Mouse (Mus musculus) embryo, embryonic 10 days (tissue): ENCODE measurements around the gene Psma1.

Experiments used
- DNase-seq: peaks from one replicate; pipeline ENCODE4 v3.0.0-alpha.2; 2015; ENCODE audit warnings: low spot score

Gene Psma1

GRCm38 (mm10) chr7:114276005-114276752 lies at the start of gene Psma1:
Psma1 (minus strand) TSS chr7:114276118.
- DNase-seq, result peak; percentile 98

GRCm38 (mm10) chr7:114323527-114323926 lies 47.6 kb upstream of the Psma1 start:
- DNase-seq, result no peak

GRCm38 (mm10) chr7:114322531-114323441 lies 46.9 kb upstream of the Psma1 start:
- no peak for DNase-seq

DNA sequence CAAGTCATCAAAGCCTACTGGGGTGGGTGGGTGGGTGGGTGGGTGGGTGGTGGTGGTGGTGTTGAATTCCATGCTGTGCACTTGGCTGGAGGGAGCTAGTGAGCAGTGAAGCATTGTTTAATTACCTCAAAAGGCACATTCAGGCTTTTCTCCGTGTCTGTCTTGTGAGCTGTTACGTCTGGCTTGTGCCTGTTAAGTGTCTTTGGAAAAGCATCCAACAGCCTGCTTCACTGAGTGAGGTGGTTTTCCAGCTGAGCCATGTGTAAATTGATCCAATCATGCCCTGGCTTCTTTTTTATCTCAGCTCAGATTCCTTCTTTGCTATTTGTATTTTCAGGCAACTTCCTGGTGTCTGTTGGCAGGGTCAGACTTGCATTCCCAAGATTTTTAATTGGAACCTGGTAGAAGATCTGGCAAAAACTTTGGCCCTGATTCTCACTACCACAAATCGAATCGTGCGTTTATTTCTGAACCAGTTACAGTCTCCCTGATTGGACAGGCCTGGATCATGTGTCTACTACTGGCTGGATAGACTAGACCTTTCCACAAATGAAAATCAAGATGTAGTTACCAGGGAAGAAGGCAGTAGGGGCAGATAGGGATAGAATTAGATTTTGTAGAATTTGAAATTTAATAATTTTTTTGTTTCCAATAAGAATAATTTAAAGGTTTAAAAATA lies 45.9 kb upstream of the Psma1 start:
- DNase-seq, result peak; percentile 29

DNA sequence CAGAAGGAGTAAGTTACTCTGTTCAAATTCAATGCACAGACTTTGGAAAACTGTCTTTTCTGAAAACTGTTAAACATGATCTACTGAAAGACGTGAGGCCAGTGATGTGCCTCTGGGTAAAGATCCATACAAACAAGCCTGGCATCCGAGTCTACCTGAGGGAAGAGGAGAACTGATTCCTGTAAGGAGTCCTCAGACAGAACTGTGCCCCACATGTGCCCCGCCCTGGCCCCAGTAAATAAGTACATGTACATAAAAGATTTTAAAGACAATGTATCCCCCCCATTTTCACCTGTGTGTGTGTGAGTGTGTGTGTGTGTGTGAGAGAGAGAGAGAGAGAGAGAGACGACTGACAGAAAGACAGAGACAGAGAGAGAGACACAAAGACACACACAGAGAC lies 42.0 kb upstream of the Psma1 start:
- DNase-seq, result no peak

DNA sequence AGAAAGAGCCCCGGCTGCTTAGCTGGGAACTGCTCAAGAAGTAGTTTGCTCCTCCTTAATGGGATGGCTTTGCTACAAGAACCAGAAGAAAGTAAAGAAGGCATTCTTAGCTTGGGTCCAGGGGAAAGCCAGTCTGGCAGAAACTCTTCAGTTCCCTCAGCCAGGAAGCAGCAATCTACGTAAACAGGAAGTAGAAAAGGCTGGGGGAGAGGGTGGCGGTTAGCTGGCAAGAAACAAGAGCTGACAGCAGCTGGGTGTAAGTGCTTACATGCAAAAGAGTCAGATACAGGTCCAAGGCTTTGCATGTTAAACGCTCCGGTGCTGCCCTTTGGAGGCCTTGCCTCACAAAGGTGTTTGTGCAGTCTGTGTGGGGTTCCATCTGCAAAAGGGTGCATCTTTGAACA lies 41.5 kb upstream of the Psma1 start:
- DNase-seq, result no peak

DNA sequence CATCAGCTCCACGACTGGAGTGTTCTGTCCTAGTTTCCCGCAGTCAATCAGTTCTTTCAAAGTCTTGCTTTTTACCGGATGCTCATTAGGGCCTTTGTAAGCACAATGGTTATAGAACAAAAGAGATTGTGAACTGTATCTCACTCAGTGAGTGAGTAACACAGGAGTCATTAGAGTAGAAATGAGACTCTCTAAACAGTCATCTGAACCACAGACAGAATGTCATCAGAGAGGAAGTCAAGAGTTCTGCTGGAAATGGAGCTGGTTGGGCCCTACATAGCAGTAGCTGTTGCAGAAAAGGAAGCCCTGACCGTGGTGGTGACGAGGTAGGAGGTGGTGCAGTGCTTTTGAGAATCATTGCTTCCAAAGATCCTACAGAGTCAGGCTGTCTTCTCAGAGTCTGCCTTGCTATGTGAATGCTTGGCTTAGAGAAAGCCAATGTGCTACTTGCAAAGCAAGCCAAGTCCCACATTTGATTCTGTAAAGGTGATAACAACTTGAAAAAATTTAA lies 40.5 kb upstream of the Psma1 start:
- no peak for DNase-seq

DNA sequence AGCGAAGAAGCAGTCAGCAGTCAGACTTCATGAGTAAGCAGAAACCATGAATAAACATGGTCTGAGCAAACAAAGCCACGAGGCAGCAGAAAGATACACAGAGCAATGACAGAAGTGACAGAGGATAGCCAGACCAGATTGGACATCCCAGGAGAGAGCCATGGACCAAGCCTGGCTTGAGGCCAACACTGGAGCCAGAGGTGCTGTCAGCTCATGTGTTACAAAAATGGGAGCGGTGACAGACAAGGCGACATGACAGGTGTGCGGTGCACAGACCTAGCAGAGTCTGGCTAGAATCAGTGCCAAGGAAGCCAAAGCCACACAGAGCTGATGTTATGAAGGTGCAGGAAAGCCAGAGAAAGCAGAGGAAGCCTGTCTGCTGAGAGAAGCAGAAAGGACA lies 35.3 kb upstream of the Psma1 start:
- DNase-seq, result no peak

- DNase-seq, result no peak
These were observed 33.1 kb upstream of the Psma1 start for GRCm38 (mm10) chr7:114309020-114309419.

DNA sequence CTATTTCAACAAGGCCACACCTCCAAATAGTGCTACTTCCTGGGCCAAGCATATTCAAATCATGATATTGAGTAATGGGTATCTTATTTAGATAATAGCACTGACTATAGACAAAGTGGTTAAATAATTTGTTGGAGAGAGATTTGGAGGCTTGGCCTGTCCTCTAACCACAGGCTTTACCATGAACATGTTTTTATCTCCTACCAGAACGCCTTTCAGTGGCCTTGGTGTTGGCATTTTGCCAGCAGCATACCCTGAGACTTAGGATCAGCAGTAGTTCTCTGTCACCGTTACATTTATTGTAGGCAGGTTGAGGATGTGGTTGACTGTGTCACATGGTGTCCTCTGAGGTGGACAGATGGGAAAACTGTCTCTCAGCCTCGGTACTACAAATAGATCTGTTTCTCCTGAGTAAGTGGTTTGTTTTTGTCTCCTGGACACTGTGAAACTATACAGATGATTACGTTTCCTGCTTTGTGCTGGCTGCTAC lies 25.4 kb upstream of the Psma1 start:
- DNase-seq, result no peak

GRCm38 (mm10) chr7:114300782-114301181 lies 24.9 kb upstream of the Psma1 start:
- no peak for DNase-seq

DNA sequence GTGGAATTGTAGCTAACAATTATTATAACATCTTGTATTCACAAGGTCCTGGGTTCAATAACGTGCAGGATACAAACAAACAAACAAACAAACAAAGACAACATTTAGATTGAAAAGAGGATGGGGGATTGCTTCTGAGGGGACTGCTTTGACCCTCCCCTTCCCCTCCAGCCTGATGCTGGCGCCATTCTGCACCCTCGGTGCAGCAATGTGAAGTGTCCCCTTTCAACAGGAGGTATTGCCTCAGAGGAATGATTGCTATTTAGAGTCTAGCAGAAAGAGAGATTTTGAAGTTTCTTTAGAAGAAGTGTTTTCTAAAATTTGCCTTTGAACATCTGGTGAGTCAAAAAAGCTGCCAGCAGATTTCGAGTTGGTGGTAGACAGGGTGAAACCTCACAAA lies 23.3 kb upstream of the Psma1 start:
- no peak for DNase-seq

- DNase-seq, result no peak
These were observed 18.8 kb upstream of the Psma1 start for GRCm38 (mm10) chr7:114294698-114295097.

- DNase-seq, result no peak
These were observed 18.0 kb upstream of the Psma1 start for GRCm38 (mm10) chr7:114293903-114294302.

DNA sequence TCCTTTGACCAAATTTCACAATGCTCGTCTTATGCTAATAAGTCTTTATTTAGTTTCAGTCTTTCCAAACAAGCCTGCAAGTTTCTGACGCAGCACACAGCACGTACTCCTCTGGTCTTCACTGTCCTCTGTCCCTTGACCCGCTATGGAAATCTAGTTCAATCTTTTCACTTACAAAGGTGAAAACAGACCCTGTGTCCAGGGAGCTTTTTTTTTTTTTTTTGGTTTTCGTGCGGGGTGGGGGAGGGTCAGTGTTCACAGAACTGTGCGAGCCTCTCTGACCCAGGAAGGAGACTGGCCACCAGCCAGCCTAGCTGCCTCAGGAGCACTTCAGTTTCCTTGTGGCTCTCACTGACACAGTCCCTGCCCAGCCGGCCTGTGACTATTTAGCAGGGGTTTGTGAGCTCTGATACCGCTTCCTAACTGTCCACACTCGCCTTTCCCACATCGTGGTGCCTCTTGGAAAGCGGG lies 16.6 kb upstream of the Psma1 start:
- peak; percentile 58 for DNase-seq

DNA sequence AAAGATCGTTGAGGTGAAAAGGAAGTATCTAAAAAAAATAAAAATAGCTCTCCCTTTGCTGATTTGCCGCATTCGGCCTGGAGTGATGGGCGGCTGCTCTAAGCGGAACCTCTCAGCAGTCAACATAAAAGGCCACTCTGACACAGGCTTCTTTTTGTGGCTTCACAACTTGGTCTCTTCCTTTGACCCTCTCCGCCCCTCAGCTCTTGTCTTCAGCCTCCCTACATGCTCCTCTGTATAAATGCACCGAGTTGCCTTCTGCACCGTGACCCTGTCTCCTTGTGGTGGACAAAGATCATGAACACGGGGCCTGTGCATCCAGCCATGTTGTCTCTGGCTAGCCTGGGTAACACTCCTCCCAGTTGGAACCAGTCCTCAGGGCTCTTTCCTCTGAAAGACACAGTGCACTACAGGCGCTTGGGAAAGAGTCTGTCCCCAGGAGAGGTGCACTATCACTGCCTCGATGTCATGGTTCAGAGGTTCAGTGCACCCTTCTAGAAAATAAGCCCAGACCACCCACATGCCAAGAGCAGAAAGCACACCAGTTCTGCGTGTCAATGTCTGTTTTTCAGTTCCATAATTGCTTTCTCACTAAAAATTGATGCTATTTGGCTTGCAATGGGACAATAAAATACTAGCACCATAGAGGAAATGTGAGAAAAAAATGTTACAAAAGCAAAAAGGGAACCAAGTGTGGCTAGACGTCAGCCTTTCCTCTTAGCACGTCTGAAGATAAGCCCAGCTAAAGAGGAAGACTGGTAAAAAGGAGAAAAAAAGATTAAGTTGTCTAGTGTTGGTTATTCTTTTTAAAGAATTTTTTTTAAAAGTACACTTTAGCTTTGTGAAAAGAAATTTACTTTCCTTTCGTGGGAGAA lies 15.8 kb upstream of the Psma1 start:
- peak; percentile 52 for DNase-seq

GRCm38 (mm10) chr7:114290078-114290506 lies 14.2 kb upstream of the Psma1 start:
- no peak for DNase-seq

- no peak for DNase-seq
These were observed 8.5 kb upstream of the Psma1 start for GRCm38 (mm10) chr7:114284296-114284910.

DNA sequence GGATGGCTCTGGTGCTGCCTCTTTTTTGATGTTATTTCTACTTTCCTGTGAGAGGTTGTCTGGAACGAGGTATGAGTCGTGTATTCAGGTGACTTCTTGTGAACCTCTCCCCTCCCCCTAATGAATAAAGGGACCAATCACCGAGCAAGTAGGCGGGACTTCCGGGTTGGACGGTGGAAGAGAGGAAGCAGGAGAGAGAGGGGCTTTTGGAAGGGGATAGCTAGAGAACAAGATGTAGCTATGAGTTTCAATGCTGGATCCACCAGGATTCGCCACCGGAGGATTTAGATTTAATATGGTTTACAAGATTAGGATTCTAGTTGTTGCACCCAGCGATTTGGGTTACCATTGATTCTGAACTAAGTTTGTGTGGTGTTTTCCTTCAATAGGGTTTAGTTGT lies 7.1 kb upstream of the Psma1 start:
- DNase-seq, result no peak

GRCm38 (mm10) chr7:114281671-114282070 lies 5.8 kb upstream of the Psma1 start:
- peak; percentile 65 for DNase-seq
